Mouse (Mus musculus): ENCODE measurements around the gene Ppp2r5b. TPM values are rescaled to one million over a fixed set of nuclear protein-coding genes. Genes with fewer than 3 reads are reported as not detected.

Gene Ppp2r5b
- polyA plus RNA-seq, 1 experiment from 2014 or later = 25.0 TPM

DNA sequence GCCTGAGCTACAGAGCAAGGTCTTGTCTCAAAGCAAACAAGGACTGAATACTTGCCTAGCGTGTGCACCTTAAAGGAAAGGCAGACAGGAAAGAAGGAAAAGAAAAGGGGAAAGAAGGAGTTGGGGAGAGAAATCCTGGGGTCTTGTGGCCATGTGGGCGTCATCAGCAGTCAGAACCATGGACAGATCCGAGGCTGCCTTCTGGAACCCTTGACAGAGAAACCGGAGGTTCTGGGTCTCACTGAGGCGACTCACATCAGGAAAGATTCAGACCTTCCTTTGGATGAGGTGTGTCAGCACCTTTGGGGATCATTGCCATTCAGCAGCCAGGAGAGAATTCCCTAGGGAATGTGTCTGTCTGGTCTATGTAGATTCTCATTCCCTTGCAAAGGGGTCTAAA lies 54.0 kb downstream of the Ppp2r5b start:
- WGBS = 15% methylated on average over 5 of the region's 5 CpGs
- Histone ChIP-seq H3K4me3 (ENCODE audit: low read depth, low read length) (no peak overlapping the region), H3K27me3 (ENCODE audit: control insufficient read depth, insufficient read depth, low read length) (no peaks in the 10 kb centered on the region), H3K36me3 (replicated peaks; ENCODE audit: control insufficient read depth, insufficient read depth, low read depth, low read length) (no peaks in the 10 kb centered on the region), H3K4me2 (ENCODE audit: low read depth, low read length) (no peak overlapping the region), H3K9ac (replicated peaks; ENCODE audit: low read length) (no peak overlapping the region), H3K9me3 (replicated peaks; ENCODE audit: control insufficient read depth, low read length) (no peaks in the 10 kb centered on the region), H3K4me1 (ENCODE audit: control insufficient read depth, insufficient read depth, low read length) (no peaks in the 10 kb centered on the region), H3K27ac (replicated peaks; ENCODE audit: low read depth, low read length) (no peak overlapping the region)
- DNase-seq (ENCODE audit: low spot score) (peak; percentile 73), ATAC-seq (replicated peaks; ENCODE audit: insufficient number of reproducible peaks, low FRiP score, low TSS enrichment, low read depth) (no peak)

DNA sequence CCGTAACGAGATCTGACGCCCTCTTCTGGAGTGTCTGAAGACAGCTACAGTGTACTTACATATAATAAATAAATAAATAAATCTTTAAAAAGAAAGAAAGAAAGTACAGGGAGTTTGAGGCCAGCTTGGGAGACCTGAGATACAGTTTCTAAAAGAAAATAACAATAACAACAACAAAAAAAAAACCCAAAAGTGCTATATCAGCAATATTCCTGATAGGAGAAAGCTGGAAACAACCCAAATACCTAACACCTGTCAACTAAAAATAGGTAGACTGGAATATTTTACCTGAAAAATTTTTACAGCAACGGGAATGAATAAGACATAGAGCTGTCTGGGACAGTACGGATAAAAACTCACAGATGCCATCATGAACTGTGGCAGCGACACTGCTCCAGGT lies 56.9 kb downstream of the Ppp2r5b start:
- H3K36me3 ChIP-seq (replicated peaks; ENCODE audit: control insufficient read depth, insufficient read depth, low read depth, low read length) = no peaks in the 10 kb centered on the region
- ATAC-seq (replicated peaks; ENCODE audit: insufficient number of reproducible peaks, low FRiP score, low TSS enrichment, low read depth) (no peak), DNase-seq (ENCODE audit: low spot score) (no peak)
- H3K27me3 ChIP-seq (ENCODE audit: control insufficient read depth, insufficient read depth, low read length) = no peaks in the 10 kb centered on the region
- no peaks in the 10 kb centered on the region for H3K9me3 ChIP-seq (replicated peaks; ENCODE audit: control insufficient read depth, low read length)
- H3K4me1 ChIP-seq (ENCODE audit: control insufficient read depth, insufficient read depth, low read length) = no peaks in the 10 kb centered on the region
- 92% methylated on average over 6 of the region's 6 CpGs for WGBS
- no peak overlapping the region for H3K9ac ChIP-seq (replicated peaks; ENCODE audit: low read length)
- H3K27ac ChIP-seq (replicated peaks; ENCODE audit: low read depth, low read length) = no peak overlapping the region
- no peak overlapping the region for H3K4me2 ChIP-seq (ENCODE audit: low read depth, low read length)
- H3K4me3 ChIP-seq (ENCODE audit: low read depth, low read length) = no peak overlapping the region

MicroRNAs encoded within 50 kb of the gene (microRNA counts, 519-probe panel; counts per million panel counts)
- 2,282 counts per million, percentile 18 among the panel's probes with 10 or more counts for microRNA mmu-miR-192

Small RNAs within 50 kb of the gene (microRNA-seq; reads per million reads assigned to microRNA genes)
- 108 reads per million, percentile 41 among the genes with 10 or more reads in this experiment for gene Mir192 (ENCODE audit: borderline number of aligned reads)
- 84.7 reads per million, percentile 38 among the genes with 10 or more reads in this experiment for gene Mir194-2 (ENCODE audit: borderline number of aligned reads)

Other genes starting within 250 kb of the Ppp2r5b start
- gene Slc22a20, start 249.7 kb downstream of the Ppp2r5b start, polyA plus RNA-seq (2014; fragmentation: Nextera tagmentation; extraction: Ambion mirVana) = not detected in 2 replicates
- 4.5 and 5.0 TPM in 2 replicates for gene Capn1, start 220.0 kb downstream of the Ppp2r5b start, polyA plus RNA-seq (2014; fragmentation: Nextera tagmentation; extraction: Ambion mirVana)
- gene Syvn1, start 189.3 kb downstream of the Ppp2r5b start, polyA plus RNA-seq (2014; fragmentation: Nextera tagmentation; extraction: Ambion mirVana) = 18.8 and 20.2 TPM in 2 replicates
- gene Mrpl49, start 178.1 kb downstream of the Ppp2r5b start, polyA plus RNA-seq (2014; fragmentation: Nextera tagmentation; extraction: Ambion mirVana) = 96.6 and 100 TPM in 2 replicates
- 773 and 801 TPM in 2 replicates for gene Fau, start 178.0 kb downstream of the Ppp2r5b start, polyA plus RNA-seq (2014; fragmentation: Nextera tagmentation; extraction: Ambion mirVana)
- gene Znhit2, start 174.7 kb downstream of the Ppp2r5b start, polyA plus RNA-seq (2014; fragmentation: Nextera tagmentation; extraction: Ambion mirVana) = 40.8 and 44.2 TPM in 2 replicates
- 26.0 and 26.3 TPM in 2 replicates for gene Tm7sf2, start 167.5 kb downstream of the Ppp2r5b start, polyA plus RNA-seq (2014; fragmentation: Nextera tagmentation; extraction: Ambion mirVana)
- 41.1 and 44.4 TPM in 2 replicates for gene Vps51, start 158.6 kb downstream of the Ppp2r5b start, polyA plus RNA-seq (2014; fragmentation: Nextera tagmentation; extraction: Ambion mirVana)
- gene Tmem262, start 155.8 kb downstream of the Ppp2r5b start, polyA plus RNA-seq (2014; fragmentation: Nextera tagmentation; extraction: Ambion mirVana) = not detected in 2 replicates
- 1.7 TPM in 1 of 2 replicates, not detected in the other for gene Gm28374, start 153.6 kb downstream of the Ppp2r5b start, polyA plus RNA-seq (2014; fragmentation: Nextera tagmentation; extraction: Ambion mirVana)
- gene Zfpl1, start 150.9 kb downstream of the Ppp2r5b start, polyA plus RNA-seq (2014; fragmentation: Nextera tagmentation; extraction: Ambion mirVana) = 60.7 and 69.9 TPM in 2 replicates
- gene Cdca5, start 150.9 kb downstream of the Ppp2r5b start, polyA plus RNA-seq (2014; fragmentation: Nextera tagmentation; extraction: Ambion mirVana) = 59.2 and 65.2 TPM in 2 replicates
- gene AC131692.1, start 141.5 kb downstream of the Ppp2r5b start, polyA plus RNA-seq (2014; fragmentation: Nextera tagmentation; extraction: Ambion mirVana) = not detected in 2 replicates
- gene Naaladl1, start 130.1 kb downstream of the Ppp2r5b start, polyA plus RNA-seq (2014; fragmentation: Nextera tagmentation; extraction: Ambion mirVana) = 0.21 and 0.49 TPM in 2 replicates
- 60.7 and 68.3 TPM in 2 replicates for gene Sac3d1, start 117.2 kb downstream of the Ppp2r5b start, polyA plus RNA-seq (2014; fragmentation: Nextera tagmentation; extraction: Ambion mirVana)
- 25.4 and 30.7 TPM in 2 replicates for gene Snx15, start 107.6 kb downstream of the Ppp2r5b start, polyA plus RNA-seq (2014; fragmentation: Nextera tagmentation; extraction: Ambion mirVana)
- gene Batf2, start 94.9 kb downstream of the Ppp2r5b start, polyA plus RNA-seq (2014; fragmentation: Nextera tagmentation; extraction: Ambion mirVana) = not detected in 2 replicates
- gene Arl2, start 94.3 kb downstream of the Ppp2r5b start, polyA plus RNA-seq (2014; fragmentation: Nextera tagmentation; extraction: Ambion mirVana) = 72.8 and 81.4 TPM in 2 replicates
- not detected in 2 replicates for gene Majin, start 51.5 kb downstream of the Ppp2r5b start, polyA plus RNA-seq (2014; fragmentation: Nextera tagmentation; extraction: Ambion mirVana)
- 1.9 and 2.4 TPM in 2 replicates for gene Gpha2, start 9.5 kb downstream of the Ppp2r5b start, polyA plus RNA-seq (2014; fragmentation: Nextera tagmentation; extraction: Ambion mirVana)
- 6.5 and 7.7 TPM in 2 replicates for gene Atg2a, start 5.8 kb upstream of the Ppp2r5b start, polyA plus RNA-seq (2014; fragmentation: Nextera tagmentation; extraction: Ambion mirVana)
- 50.9 and 58.1 TPM in 2 replicates for gene Ehd1, start 40.9 kb upstream of the Ppp2r5b start, polyA plus RNA-seq (2014; fragmentation: Nextera tagmentation; extraction: Ambion mirVana)
- 0.43 and 0.61 TPM in 2 replicates for gene Cdc42bpg, start 70.6 kb upstream of the Ppp2r5b start, polyA plus RNA-seq (2014; fragmentation: Nextera tagmentation; extraction: Ambion mirVana)
- 49.7 and 51.1 TPM in 2 replicates for gene Men1, start 99.1 kb upstream of the Ppp2r5b start, polyA plus RNA-seq (2014; fragmentation: Nextera tagmentation; extraction: Ambion mirVana)
- gene Map4k2, start 105.3 kb upstream of the Ppp2r5b start, polyA plus RNA-seq (2014; fragmentation: Nextera tagmentation; extraction: Ambion mirVana) = 5.6 and 6.4 TPM in 2 replicates
- 157 and 172 TPM in 2 replicates for gene Sf1, start 127.8 kb upstream of the Ppp2r5b start, polyA plus RNA-seq (2014; fragmentation: Nextera tagmentation; extraction: Ambion mirVana)
- gene Pygm, start 148.5 kb upstream of the Ppp2r5b start, polyA plus RNA-seq (2014; fragmentation: Nextera tagmentation; extraction: Ambion mirVana) = 1.4 and 2.8 TPM in 2 replicates
- 15.6 and 17.2 TPM in 2 replicates for gene Rasgrp2, start 163.5 kb upstream of the Ppp2r5b start, polyA plus RNA-seq (2014; fragmentation: Nextera tagmentation; extraction: Ambion mirVana)
- gene Nrxn2, start 182.9 kb upstream of the Ppp2r5b start, polyA plus RNA-seq (2014; fragmentation: Nextera tagmentation; extraction: Ambion mirVana) = 4.1 and 5.0 TPM in 2 replicates